Mouse (Mus musculus) MEL (cell line): ENCODE data around the gene Tpx2. TPM values are rescaled to one million over a fixed set of nuclear protein-coding genes. Genes with fewer than 3 reads are reported as not detected.

Experiments
- DNase-seq: peaks from one replicate; pipeline ENCODE4 v3.0.0; 2011; ENCODE audit warnings: low read depth, low spot score
- H3K27ac ChIP-seq: 2 replicates; pipeline ENCODE4 v1.5.1; 2012; ENCODE audit warnings: low read depth, mild to moderate bottlenecking, control low read depth, low read length, moderate library complexity; ENCODE audit not compliant: control insufficient read depth
- H3K27me3 ChIP-seq, 2 experiments: fragments of 150-350 bp in 1 of 2; sonication (generic) in 1 of 2; 2 replicates each; pipeline ENCODE4 v1.6.1; 2012; ENCODE audit warnings: low read length in 2 of 2, mild to moderate bottlenecking in 2 of 2, improper control_type of control experiment in 1 of 2, moderate library complexity in 1 of 2; ENCODE audit not compliant: insufficient read depth in 2 of 2, control insufficient read depth in 1 of 2
- H3K36me3 ChIP-seq, 2 experiments: 2 replicates each; pipeline ENCODE4 v1.6.1; 2012 to 2014; ENCODE audit warnings: low read length in 2 of 2, improper control_type of control experiment in 1 of 2, inconsistent platforms in 1 of 2, mild to moderate bottlenecking in 1 of 2; ENCODE audit not compliant: insufficient read depth in 2 of 2, control insufficient read depth in 1 of 2
- H3K4me1 ChIP-seq, 2 experiments: fragments of 150-350 bp in 1 of 2; sonication (generic) in 1 of 2; 2 replicates each; pipeline ENCODE4 v1.6.1; 2012; ENCODE audit warnings: low read length in 2 of 2, improper control_type of control experiment in 1 of 2, mild to moderate bottlenecking in 1 of 2; ENCODE audit not compliant: insufficient read depth in 2 of 2, control insufficient read depth in 1 of 2
- H3K4me3 ChIP-seq, 2 experiments: fragments of 150-350 bp in 1 of 2; sonication (generic) in 1 of 2; 2 replicates each; pipeline ENCODE4 v1.5.1; 2012; ENCODE audit warnings: low read depth in 2 of 2, low read length in 2 of 2, mild to moderate bottlenecking in 2 of 2, moderate library complexity in 2 of 2, control low read depth in 1 of 2, improper control_type of control experiment in 1 of 2; ENCODE audit not compliant: control insufficient read depth in 1 of 2, insufficient read depth in 1 of 2
- H3K79me2 ChIP-seq: 2 replicates; pipeline ENCODE4 v1.6.1; 2012; ENCODE audit warnings: mild to moderate bottlenecking, low read length, moderate library complexity; ENCODE audit not compliant: control insufficient read depth, poor library complexity, insufficient read depth
- H3K9ac ChIP-seq: 2 replicates; pipeline ENCODE4 v1.6.1; 2012; ENCODE audit warnings: low read depth, mild to moderate bottlenecking, control low read depth, low read length, moderate library complexity; ENCODE audit not compliant: control insufficient read depth, poor library complexity, severe bottlenecking
- H3K9me3 ChIP-seq: fragments of 150-350 bp; sonication (generic); replicated peaks from 2 replicates; pipeline ENCODE4 v1.6.1; 2012; ENCODE audit warnings: mild to moderate bottlenecking, low read length, improper control_type of control experiment, moderate library complexity; ENCODE audit not compliant: insufficient read depth
- BHLHE40 ChIP-seq: IDR thresholded peaks from 2 replicates; pipeline ENCODE4 v1.6.1; 2012; ENCODE audit warnings: low read depth, mild to moderate bottlenecking, inconsistent platforms, low read length, improper control_type of control experiment, borderline replicate concordance
- CHD1 ChIP-seq: IDR thresholded peaks from 2 replicates; pipeline ENCODE4 v1.6.1; 2012; ENCODE audit warnings: low read depth, mild to moderate bottlenecking, inconsistent platforms, low read length, improper control_type of control experiment
- CHD2 ChIP-seq: IDR thresholded peaks from 2 replicates; pipeline ENCODE4 v1.6.1; 2011; ENCODE audit warnings: low read length, improper control_type of control experiment
- CTCF ChIP-seq, 3 experiments: IDR thresholded peaks in 2 of 3; conservative IDR thresholded peaks in 1 of 3; 2 replicates each; pipeline ENCODE4 v1.5.1; 2011 to 2012; ENCODE audit warnings: low read length in 3 of 3, low read depth in 2 of 3, mild to moderate bottlenecking in 2 of 3, improper control_type of control experiment in 1 of 3, inconsistent platforms in 1 of 3, mixed read lengths in 1 of 3, moderate library complexity in 1 of 3; ENCODE audit not compliant: control insufficient read depth in 1 of 3, insufficient read depth in 1 of 3, poor library complexity in 1 of 3, severe bottlenecking in 1 of 3
- E2F4 ChIP-seq: IDR thresholded peaks from 2 replicates; pipeline ENCODE4 v1.6.1; 2011; ENCODE audit warnings: low read depth, low read length, improper control_type of control experiment, borderline replicate concordance
- ELF1 ChIP-seq: IDR thresholded peaks from 2 replicates; pipeline ENCODE4 v1.6.1; 2014; ENCODE audit warnings: low read depth, mild to moderate bottlenecking, inconsistent platforms, low read length, improper control_type of control experiment, moderate library complexity
- EP300 ChIP-seq, 2 experiments: IDR thresholded peaks; 2 replicates each; pipeline ENCODE4 v1.6.1; 2011; ENCODE audit warnings: improper control_type of control experiment in 2 of 2, low read length in 2 of 2, low read depth in 1 of 2, mild to moderate bottlenecking in 1 of 2
- ETS1 ChIP-seq: IDR thresholded peaks from 2 replicates; pipeline ENCODE4 v1.6.1; 2012; ENCODE audit warnings: low read depth, mild to moderate bottlenecking, inconsistent platforms, low read length, improper control_type of control experiment, moderate library complexity
- GABPA ChIP-seq: IDR thresholded peaks from 2 replicates; pipeline ENCODE4 v1.6.1; 2012; ENCODE audit warnings: low read depth, mild to moderate bottlenecking, inconsistent platforms, low read length, improper control_type of control experiment, moderate library complexity
- GATA1 ChIP-seq: IDR thresholded peaks from 2 replicates; pipeline ENCODE4 v1.6.1; 2011; ENCODE audit warnings: low read depth, low read length, improper control_type of control experiment
- HCFC1 ChIP-seq: IDR thresholded peaks from 2 replicates; pipeline ENCODE4 v1.6.1; 2012; ENCODE audit warnings: low read depth, mild to moderate bottlenecking, inconsistent platforms, low read length, improper control_type of control experiment, moderate library complexity
- JUND ChIP-seq: IDR thresholded peaks from 2 replicates; pipeline ENCODE4 v1.6.1; 2011; ENCODE audit warnings: low read depth, mild to moderate bottlenecking, improper control_type of control experiment, low read length
- KAT2A ChIP-seq: conservative IDR thresholded peaks from 2 replicates; pipeline ENCODE4 v1.6.1; 2012; ENCODE audit warnings: low read depth, low read length, improper control_type of control experiment, inconsistent platforms
- MAX ChIP-seq: IDR thresholded peaks from 2 replicates; pipeline ENCODE4 v1.6.1; 2011; ENCODE audit warnings: low read length, improper control_type of control experiment
- MAZ ChIP-seq: IDR thresholded peaks from 2 replicates; pipeline ENCODE4 v1.6.1; 2012; ENCODE audit warnings: low read depth, mild to moderate bottlenecking, inconsistent platforms, low read length, improper control_type of control experiment
- MEF2A ChIP-seq: IDR thresholded peaks from 2 replicates; pipeline ENCODE4 v1.6.1; 2014; ENCODE audit warnings: low read depth, mild to moderate bottlenecking, inconsistent platforms, low read length, improper control_type of control experiment; ENCODE audit not compliant: poor library complexity, insufficient replicate concordance, severe bottlenecking; ENCODE audit errors: extremely low read depth
- MXI1 ChIP-seq: IDR thresholded peaks from 2 replicates; pipeline ENCODE4 v1.6.1; 2011; ENCODE audit warnings: mild to moderate bottlenecking, low read depth, low read length, improper control_type of control experiment
- MYB ChIP-seq: IDR thresholded peaks from 2 replicates; pipeline ENCODE4 v1.6.1; 2011; ENCODE audit warnings: mild to moderate bottlenecking, low read depth, low read length, improper control_type of control experiment
- MYC ChIP-seq: IDR thresholded peaks from 2 replicates; pipeline ENCODE4 v1.6.1; 2011; ENCODE audit warnings: low read depth, mild to moderate bottlenecking, low read length, improper control_type of control experiment, moderate library complexity
- NELFE ChIP-seq: IDR thresholded peaks from 2 replicates; pipeline ENCODE4 v1.6.1; 2011; ENCODE audit warnings: low read depth, low read length, improper control_type of control experiment
- NRF1 ChIP-seq: IDR thresholded peaks from 2 replicates; pipeline ENCODE4 v1.6.1; 2014; ENCODE audit warnings: low read depth, mild to moderate bottlenecking, inconsistent platforms, low read length, improper control_type of control experiment, moderate library complexity; ENCODE audit not compliant: poor library complexity, insufficient read depth, severe bottlenecking
- POLR2A ChIP-seq, 2 experiments: IDR thresholded peaks; 2 replicates each; pipeline ENCODE4 v1.6.1; 2011 to 2012; ENCODE audit warnings: low read length in 2 of 2, mild to moderate bottlenecking in 2 of 2, control low read depth in 1 of 2, improper control_type of control experiment in 1 of 2, low read depth in 1 of 2, moderate library complexity in 1 of 2; ENCODE audit not compliant: control insufficient read depth in 1 of 2, insufficient read depth in 1 of 2, poor library complexity in 1 of 2
- POLR2AphosphoS2 ChIP-seq: IDR thresholded peaks from 2 replicates; pipeline ENCODE4 v1.6.1; 2011; ENCODE audit warnings: low read length, improper control_type of control experiment
- POLR2AphosphoS5 ChIP-seq: IDR thresholded peaks from 2 replicates; pipeline ENCODE4 v1.6.1; 2012; ENCODE audit warnings: low read depth, borderline replicate concordance, mild to moderate bottlenecking, inconsistent platforms, low read length, moderate library complexity, mixed read lengths
- RAD21 ChIP-seq: IDR thresholded peaks from 2 replicates; pipeline ENCODE4 v1.6.1; 2011; ENCODE audit warnings: mild to moderate bottlenecking, low read depth, low read length, improper control_type of control experiment
- RCOR1 ChIP-seq: IDR thresholded peaks from 2 replicates; pipeline ENCODE4 v1.6.1; 2012; ENCODE audit warnings: low read depth, mild to moderate bottlenecking, inconsistent platforms, low read length, improper control_type of control experiment
- SMC3 ChIP-seq: IDR thresholded peaks from 2 replicates; pipeline ENCODE4 v1.6.1; 2011; ENCODE audit warnings: low read depth, low read length, improper control_type of control experiment
- TAL1 ChIP-seq: IDR thresholded peaks from 2 replicates; pipeline ENCODE4 v1.6.1; 2012; ENCODE audit warnings: mild to moderate bottlenecking, inconsistent platforms, low read length, moderate library complexity, mixed read lengths
- TBP ChIP-seq: IDR thresholded peaks from 2 replicates; pipeline ENCODE4 v1.8.0; 2011; ENCODE audit warnings: low read depth, low read length, improper control_type of control experiment
- TCF12 ChIP-seq: IDR thresholded peaks from 2 replicates; pipeline ENCODE4 v1.6.1; 2014; ENCODE audit warnings: low read depth, mild to moderate bottlenecking, inconsistent platforms, low read length, improper control_type of control experiment, moderate library complexity
- UBTF ChIP-seq: IDR thresholded peaks from 2 replicates; pipeline ENCODE4 v1.6.1; 2012; ENCODE audit warnings: low read depth, mild to moderate bottlenecking, inconsistent platforms, low read length, improper control_type of control experiment, moderate library complexity, borderline replicate concordance; ENCODE audit not compliant: insufficient read depth
- USF1 ChIP-seq: IDR thresholded peaks from 2 replicates; pipeline ENCODE4 v1.6.1; 2014; ENCODE audit warnings: low read depth, mild to moderate bottlenecking, inconsistent platforms, low read length, improper control_type of control experiment, moderate library complexity
- USF2 ChIP-seq, 2 experiments: IDR thresholded peaks; 2 replicates each; pipeline ENCODE4 v1.6.1; 2011 to 2012; ENCODE audit warnings: improper control_type of control experiment in 2 of 2, low read length in 2 of 2, borderline replicate concordance in 1 of 2, inconsistent platforms in 1 of 2, low read depth in 1 of 2, mild to moderate bottlenecking in 1 of 2; ENCODE audit not compliant: insufficient read depth in 1 of 2
- ZC3H11A ChIP-seq: IDR thresholded peaks from 2 replicates; pipeline ENCODE4 v1.6.1; 2012; ENCODE audit warnings: low read depth, mild to moderate bottlenecking, inconsistent platforms, low read length, improper control_type of control experiment
- ZMIZ1 ChIP-seq: IDR thresholded peaks from 2 replicates; pipeline ENCODE4 v1.6.1; 2012; ENCODE audit warnings: low read depth, mild to moderate bottlenecking, inconsistent platforms, low read length, improper control_type of control experiment, moderate library complexity
- ZNF384 ChIP-seq: IDR thresholded peaks from 2 replicates; pipeline ENCODE4 v1.6.1; 2012; ENCODE audit warnings: low read depth, mild to moderate bottlenecking, inconsistent platforms, low read length, improper control_type of control experiment
- polyA plus RNA-seq, 2 experiments: library from polyadenylated mRNA; stranded (reverse) in 1 of 2; unstranded in 1 of 2; fragments of >175 nt in 1 of 2; fragments of >200 nt in 1 of 2; gene quantifications; 2 replicates each; pipeline versions ENCODE4 v1.2.1 to v1.2.4; 2012; ENCODE audit warnings: low replicate concordance in 2 of 2, low read depth in 1 of 2; ENCODE audit not compliant: insufficient read length in 2 of 2, insufficient read depth in 1 of 2, missing spikeins in 1 of 2
- total RNA-seq: library from RNA; depleted of rRNA; stranded (reverse); fragments of 300-350 nt; gene quantifications from 2 replicates; pipeline ENCODE4 v1.2.3, GENCODE M21; 2012

The Tpx2 gene
- total and polyA plus RNA-seq, 3 experiments = 59.3 to 131 TPM; not detected in 1

- Histone ChIP-seq H3K4me3 (0 out of 4 replicates have a peak overlapping the region, but pooled peaks of 1 of the 2 experiments have one; percentile 7), H3K9me3 (no peaks in the 10 kb centered on the region), H3K27ac (peak overlapping the region; percentile 7), H3K9ac (0 out of 2 replicates have a peak overlapping the region, but pooled peaks have one; percentile 7), H3K36me3 (peaks cover 0 to 15% of the 10 kb centered on the region in 2 experiments; a peak in 2 of 4 replicates), H3K79me2 (no peaks in the 10 kb centered on the region), H3K27me3 (no peaks in the 10 kb centered on the region), H3K4me1 (peaks cover 7 to 17% of the 10 kb centered on the region in 2 experiments)
- peak; percentile 53 for DNase-seq
- TF ChIP-seq USF1 (no peak), ZNF384 (no peak), GATA1 (peak; percentile 57), TBP (0 out of 2 replicates have a peak, but pooled peaks have one; percentile 23), RCOR1 (peak; percentile 60; the same call in 1 of the 2 replicates), POLR2AphosphoS2 (no peak), SMC3 (no peak), KAT2A (no peak), USF2 (IDR thresholded peaks at IDR 0.05; ENCODE audit: borderline replicate concordance in 1 of 2, insufficient read depth in 1 of 2, low read depth in 1 of 2, low read length in 2 of 2) (no peak), JUND (no peak), NELFE (no peak), NRF1 (no peak), ELF1 (peak; percentile 68), MYC (no peak), TAL1 (peak; percentile 16), MXI1 (no peak), ZMIZ1 (no peak), CHD1 (no peak), HCFC1 (no peak), MAZ (0 out of 2 replicates have a peak, but pooled peaks have one; percentile 27), POLR2A (IDR thresholded peaks at IDR 0.05; ENCODE audit: control insufficient read depth in 1 of 2, insufficient read depth in 1 of 2, low read depth in 1 of 2, low read length in 2 of 2, poor library complexity in 1 of 2) (no peak; a peak in 1 of 4 replicates), ETS1 (0 out of 2 replicates have a peak, but pooled peaks have one; percentile 12), TCF12 (no peak), MEF2A (no peak), MYB (no peak), ZC3H11A (no peak), CTCF (IDR thresholded peaks at IDR 0.05 in 2 of 3, conservative IDR thresholded peaks at IDR 0.05 in 1 of 3; ENCODE audit: control insufficient read depth in 1 of 3, insufficient read depth in 1 of 3, low read depth in 2 of 3, low read length in 3 of 3, poor library complexity in 1 of 3, severe bottlenecking in 1 of 3) (no peak), POLR2AphosphoS5 (no peak), EP300 (IDR thresholded peaks at IDR 0.05; ENCODE audit: low read depth in 1 of 2, low read length in 2 of 2) (peak in 1 of 2 experiments; percentile 45; a peak in 2 of 4 replicates), E2F4 (no peak), MAX (no peak), UBTF (no peak), GABPA (no peak), RAD21 (no peak), BHLHE40 (no peak), CHD2 (no peak)
These were observed 43.2 kb upstream of the Tpx2 start for GRCm38 (mm10) chr2:152804408-152805110.
